Mouse (Mus musculus) retina, embryonic 14.5 days (tissue): ENCODE data around the gene Rapgef3.

Source experiments
- DNase-seq: peaks from one replicate; pipeline ENCODE4 v3.0.0-alpha.2; 2015; ENCODE audit warnings: low spot score

Rapgef3 gene

GRCm38 (mm10) chr15:97773108-97773507 lies 5.3 kb upstream of the Rapgef3 start:
- DNase-seq = peak; percentile 62

GRCm38 (mm10) chr15:97770280-97770679 lies 2.5 kb upstream of the Rapgef3 start:
- DNase-seq = no peak

- DNase-seq = no peak
Measured at GRCm38 (mm10) chr15:97768192-97768591, 420 bp upstream of the Rapgef3 start.

GRCm38 (mm10) chr15:97766594-97767279 lies 1.0 kb downstream of the Rapgef3 start:
- DNase-seq = no peak

- peak; percentile 42 for DNase-seq
Measured at GRCm38 (mm10) chr15:97766194-97766593, 1.6 kb downstream of the Rapgef3 start.

GRCm38 (mm10) chr15:97765090-97765794 lies 2.5 kb downstream of the Rapgef3 start:
- DNase-seq = no peak

GRCm38 (mm10) chr15:97764532-97764931 lies 3.2 kb downstream of the Rapgef3 start:
- no peak for DNase-seq

GRCm38 (mm10) chr15:97763256-97764049 lies 4.3 kb downstream of the Rapgef3 start:
- no peak for DNase-seq

GRCm38 (mm10) chr15:97762733-97763132 lies 5.0 kb downstream of the Rapgef3 start:
- no peak for DNase-seq

- DNase-seq = no peak
Measured at GRCm38 (mm10) chr15:97761438-97761837, 6.3 kb downstream of the Rapgef3 start.

- DNase-seq = no peak
Measured at GRCm38 (mm10) chr15:97760952-97761351, 6.8 kb downstream of the Rapgef3 start.

GRCm38 (mm10) chr15:97760006-97760405 lies 7.8 kb downstream of the Rapgef3 start:
- DNase-seq = no peak

GRCm38 (mm10) chr15:97755361-97755760 lies 12.4 kb downstream of the Rapgef3 start:
- peak; percentile 21 for DNase-seq

- no peak for DNase-seq
Measured at GRCm38 (mm10) chr15:97754476-97754875, 13.3 kb downstream of the Rapgef3 start.

- DNase-seq = no peak
Measured at GRCm38 (mm10) chr15:97752491-97752890, 15.3 kb downstream of the Rapgef3 start.

- no peak for DNase-seq
Measured at GRCm38 (mm10) chr15:97751676-97752075, 16.1 kb downstream of the Rapgef3 start.

GRCm38 (mm10) chr15:97750697-97751096 lies 17.1 kb downstream of the Rapgef3 start:
- peak; percentile 60 for DNase-seq

GRCm38 (mm10) chr15:97749841-97750240 lies 17.9 kb downstream of the Rapgef3 start:
- DNase-seq = no peak

- no peak for DNase-seq
Measured at GRCm38 (mm10) chr15:97749397-97749796, 18.4 kb downstream of the Rapgef3 start.

- no peak for DNase-seq
Measured at GRCm38 (mm10) chr15:97748964-97749363, 18.8 kb downstream of the Rapgef3 start.

GRCm38 (mm10) chr15:97748309-97748708 lies 19.5 kb downstream of the Rapgef3 start:
- DNase-seq = no peak

- DNase-seq = no peak
Measured at GRCm38 (mm10) chr15:97747486-97747885, 20.3 kb downstream of the Rapgef3 start.

GRCm38 (mm10) chr15:97746748-97747147 lies 21.0 kb downstream of the Rapgef3 start:
- no peak for DNase-seq
